Mouse (Mus musculus) ovary, adult 18-20 months (tissue): ENCODE data around the gene Il11ra2.
"Not testable (repeated sequence)": the region's sequence is repeated elsewhere in the genome, so short reads cannot be mapped to it uniquely, and the experiment has no call there.

ENCODE experiments used
- DNase-seq: peaks from one replicate; pipeline ENCODE4 v3.0.0; 2022; ENCODE audit warnings: low spot score, mixed read lengths

The Il11ra2 gene

GRCm38 (mm10) chr4:42661793-42662192, at the start of gene Il11ra2:
Gene Il11ra2 (minus strand): TSS chr4:42661893.
- not testable (repeated sequence) for DNase-seq

DNA sequence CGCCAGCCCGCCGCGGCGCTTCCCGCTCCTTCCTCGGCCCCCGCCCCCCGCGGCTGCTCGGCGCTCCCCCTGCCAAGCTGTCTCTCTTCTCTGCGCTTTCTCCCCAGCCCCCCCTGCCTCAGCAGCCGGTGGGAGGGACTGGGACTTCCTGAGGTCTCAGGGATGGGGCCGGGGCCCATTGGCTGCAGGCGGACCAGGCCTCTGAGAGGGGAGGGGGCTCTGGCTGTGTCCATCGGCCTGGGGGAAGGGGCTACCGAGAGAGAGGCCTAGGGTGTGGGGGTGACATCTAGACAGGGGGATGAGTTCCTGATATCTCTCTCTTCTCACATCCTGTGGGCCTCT, 20.5 kb upstream of the Il11ra2 start:
- DNase-seq, result not testable (repeated sequence)

GRCm38 (mm10) chr4:42681473-42682182, 19.9 kb upstream of the Il11ra2 start:
- DNase-seq, result not testable (repeated sequence)

- DNase-seq, result not testable (repeated sequence)
Measured at GRCm38 (mm10) chr4:42680374-42681356, 19.0 kb upstream of the Il11ra2 start.

GRCm38 (mm10) chr4:42679365-42679764, 17.7 kb upstream of the Il11ra2 start:
- not testable (repeated sequence) for DNase-seq

DNA sequence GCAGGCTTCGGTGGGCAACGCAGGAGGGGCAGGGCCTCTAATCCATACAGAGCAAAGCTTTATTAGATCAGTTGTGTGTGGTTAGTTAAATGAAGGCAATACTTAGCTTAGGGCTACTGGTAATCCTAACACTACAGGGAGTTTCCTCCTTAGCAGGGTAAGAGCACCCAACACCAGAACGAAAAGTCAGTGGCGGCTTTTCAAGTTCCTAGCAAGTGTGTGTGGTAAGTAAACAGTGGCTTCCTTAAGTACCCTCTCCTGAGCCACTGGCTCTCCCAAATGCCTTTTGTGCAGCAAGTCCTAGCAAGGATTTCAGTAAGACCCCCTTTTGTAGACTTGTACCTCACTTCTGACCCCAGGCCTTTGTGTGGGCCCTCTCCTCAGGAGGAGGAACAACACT, 13.7 kb upstream of the Il11ra2 start:
- DNase-seq, result not testable (repeated sequence)

GRCm38 (mm10) chr4:42654951-42655350, 6.7 kb downstream of the Il11ra2 start, which contains the start of gene Ccl27b:
Gene Ccl27b (plus strand): TSS chr4:42655251.
- DNase-seq, result not testable (repeated sequence)

DNA sequence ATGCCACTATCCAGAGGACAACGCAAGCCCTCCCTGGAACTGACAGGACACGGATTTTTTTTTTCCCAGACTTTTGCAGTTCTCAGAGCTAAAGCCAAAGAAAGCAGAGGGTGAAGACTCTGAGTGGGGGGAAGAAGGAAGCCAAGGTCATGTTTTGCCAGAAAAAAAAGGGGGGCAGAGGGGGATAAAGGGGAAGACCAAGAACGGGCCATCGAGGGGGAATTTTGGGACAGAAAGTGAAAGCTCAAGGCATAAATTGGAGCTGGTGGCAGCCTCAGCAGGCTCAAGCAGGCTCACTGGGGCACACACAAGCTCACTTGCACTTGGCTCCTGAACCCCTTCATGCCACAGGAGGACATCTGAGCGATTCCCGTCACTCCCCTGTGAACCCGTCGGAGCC, 32.3 kb downstream of the Il11ra2 start, which contains the start of gene Gm2564:
Gene Gm2564 (plus strand): TSS at position 301 of the 400 bp plus-strand sequence.
- DNase-seq, result not testable (repeated sequence)

DNA sequence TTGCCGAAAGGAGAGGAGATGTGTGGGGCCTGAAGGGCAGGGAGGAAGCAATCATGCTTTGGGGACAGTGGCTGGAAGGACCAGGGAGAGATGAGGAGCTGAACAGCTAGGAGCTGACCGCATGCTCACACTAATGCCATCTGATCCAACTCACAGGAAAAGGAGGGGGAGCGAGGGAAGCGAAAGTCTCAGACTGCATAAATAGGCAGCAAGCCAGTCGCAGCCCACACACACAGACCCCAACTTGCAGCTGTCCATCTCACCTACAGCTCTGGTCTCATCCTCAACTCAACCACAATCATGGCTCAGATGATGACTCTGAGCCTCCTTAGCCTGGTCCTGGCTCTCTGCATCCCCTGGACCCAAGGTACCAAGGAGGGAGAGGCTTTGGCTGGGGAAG, 49.8 kb downstream of the Il11ra2 start, which contains the start of gene Gm10591:
Gene Gm10591 (plus strand): TSS at position 301 of the 400 bp plus-strand sequence.
- DNase-seq, result not testable (repeated sequence)
